Mouse (Mus musculus): ENCODE data around the gene Tpbpa. TPM values are rescaled to one million over a fixed set of nuclear protein-coding genes. Genes with fewer than 3 reads are reported as not detected.
"Not testable (repeated sequence)": the region's sequence is repeated elsewhere in the genome, so short reads cannot be mapped to it uniquely, and the experiment has no call there.

Tpbpa gene
- not detected in 2 replicates for polyA plus RNA-seq (2016; fragmentation: Nextera tagmentation; extraction: Ambion mirVana)

- H3K4me3 ChIP-seq (replicated peaks); H3K27ac ChIP-seq; ATAC-seq (ENCODE audit: low FRiP score); H3K36me3 ChIP-seq (replicated peaks); H3K27me3 ChIP-seq; H3K4me1 ChIP-seq; H3K4me2 ChIP-seq; H3K9ac ChIP-seq: not testable (repeated sequence)
- 79% methylated on average over 3 of the region's 3 CpGs for WGBS
- H3K9me3 ChIP-seq, result peaks cover 10% of the 10 kb centered on the region
Measured at GRCm38 (mm10) chr13:60941884-60942283, at the start of gene Tpbpa. Gene Tpbpa, minus strand, starts transcription at chr13:60941984.

DNA sequence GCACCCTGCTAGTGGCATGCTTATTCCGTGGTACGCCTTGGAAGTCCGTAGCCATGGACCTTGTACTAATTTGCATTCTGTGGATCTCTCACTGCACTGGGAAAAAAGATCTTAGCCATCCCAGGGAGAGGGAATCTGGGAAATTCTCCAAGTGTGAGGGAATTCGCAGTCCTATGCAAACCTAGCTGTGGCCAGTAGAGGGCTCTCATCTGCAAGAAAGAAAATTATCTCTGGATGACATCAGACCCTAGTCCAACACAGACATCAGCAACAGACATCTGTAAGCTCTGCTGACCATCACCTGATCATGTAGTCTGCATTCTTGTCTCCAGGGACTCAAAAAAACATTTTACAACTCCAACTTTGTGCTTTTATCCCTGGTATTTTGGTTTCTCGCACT is 45.1 kb upstream of the Tpbpa start:
- H3K4me3 ChIP-seq (replicated peaks); H3K4me1 ChIP-seq; ATAC-seq (ENCODE audit: low FRiP score); H3K9me3 ChIP-seq; H3K9ac ChIP-seq; H3K36me3 ChIP-seq (replicated peaks); H3K4me2 ChIP-seq; H3K27me3 ChIP-seq; H3K27ac ChIP-seq: not testable (repeated sequence)
- WGBS, result 76% methylated on average over 4 of the region's 5 CpGs

DNA sequence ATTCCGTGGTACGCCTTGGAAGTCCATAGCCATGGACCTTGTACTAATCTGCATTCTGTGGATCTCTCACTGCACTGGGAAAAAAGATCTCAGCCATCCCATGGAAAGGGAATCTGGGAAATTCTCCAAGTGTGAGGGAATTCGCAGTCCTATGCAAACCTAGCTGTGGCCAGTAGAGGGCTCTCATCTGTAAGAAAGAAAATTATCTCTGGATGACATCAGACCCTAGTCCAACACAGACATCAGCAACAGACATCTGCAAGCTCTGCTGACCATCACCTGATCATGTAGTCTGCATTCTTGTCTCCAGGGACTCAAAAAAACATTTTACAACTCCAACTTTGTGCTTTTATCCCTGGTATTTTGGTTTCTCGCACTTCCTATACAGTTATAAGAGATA is 30.5 kb upstream of the Tpbpa start:
- H3K9me3 ChIP-seq; H3K4me1 ChIP-seq; H3K4me2 ChIP-seq; H3K27me3 ChIP-seq; ATAC-seq (ENCODE audit: low FRiP score); H3K4me3 ChIP-seq (replicated peaks); H3K27ac ChIP-seq; H3K36me3 ChIP-seq (replicated peaks); H3K9ac ChIP-seq: not testable (repeated sequence)
- WGBS, result 72% methylated on average over 4 of the region's 4 CpGs

DNA sequence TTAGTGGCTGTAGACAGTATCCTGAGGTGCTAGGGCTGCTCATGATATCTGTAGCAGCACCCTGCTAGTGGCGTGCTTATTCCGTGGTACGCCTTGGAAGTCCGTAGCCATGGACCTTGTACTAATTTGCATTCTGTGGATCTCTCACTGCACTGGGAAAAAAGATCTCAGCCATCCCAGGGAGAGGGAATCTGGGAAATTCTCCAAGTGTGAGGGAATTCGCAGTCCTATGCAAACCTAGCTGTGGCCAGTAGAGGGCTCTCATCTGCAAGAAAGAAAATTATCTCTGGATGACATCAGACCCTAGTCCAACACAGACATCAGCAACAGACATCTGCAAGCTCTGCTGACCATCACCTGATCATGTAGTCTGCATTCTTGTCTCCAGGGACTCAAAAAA is 22.2 kb upstream of the Tpbpa start:
- ATAC-seq (ENCODE audit: low FRiP score), result not testable (repeated sequence)

DNA sequence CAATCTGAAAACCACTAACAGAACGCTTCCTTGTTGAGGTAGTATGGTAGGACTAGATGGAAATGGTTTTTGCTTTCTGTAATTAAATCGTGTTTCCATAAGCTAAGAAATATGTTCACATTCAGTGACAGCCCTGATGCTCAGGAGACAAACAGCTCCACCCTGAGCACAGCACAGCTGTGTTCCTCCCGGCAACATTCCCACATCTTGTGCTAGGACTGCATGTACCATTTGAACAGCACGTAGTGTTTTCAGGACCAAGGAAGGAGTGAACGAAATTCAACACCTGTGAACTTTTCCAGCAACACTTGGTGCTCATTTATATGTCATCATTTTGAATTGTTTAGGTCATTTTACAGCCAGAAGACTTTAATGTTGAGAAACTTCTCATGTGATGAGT is 19.9 kb upstream of the Tpbpa start:
- Histone ChIP-seq H3K27me3 (no peaks in the 10 kb centered on the region), H3K36me3 (replicated peaks) (no peaks in the 10 kb centered on the region), H3K4me3 (replicated peaks) (no peak overlapping the region), H3K4me1 (no peaks in the 10 kb centered on the region), H3K9ac (no peak overlapping the region), H3K27ac (no peak overlapping the region), H3K9me3 (peaks cover 37% of the 10 kb centered on the region), H3K4me2 (no peak overlapping the region)
- 72% methylated on average over 5 of the region's 5 CpGs for WGBS
- no peak for ATAC-seq (ENCODE audit: low FRiP score)

More for the DNA sequence above, 22.2 kb upstream of the Tpbpa start:
- not testable (repeated sequence) for H3K27me3 ChIP-seq; H3K4me3 ChIP-seq (replicated peaks); H3K27ac ChIP-seq; H3K9ac ChIP-seq; H3K4me2 ChIP-seq; H3K36me3 ChIP-seq (replicated peaks); H3K4me1 ChIP-seq
- WGBS, result 35% methylated on average over 5 of the region's 5 CpGs
- H3K9me3 ChIP-seq, result peaks cover 26% of the 10 kb centered on the region; the same call in 1 of the 2 replicates

- Histone ChIP-seq H3K27ac (no peak within 1 kb of the TSS), H3K36me3 (replicated peaks) (no peaks in the 10 kb centered on the region), H3K4me3 (replicated peaks) (no peak within 1 kb of the TSS), H3K4me2 (no peak within 1 kb of the TSS), H3K27me3 (no peaks in the 10 kb centered on the region), H3K9me3 (peaks cover 4% of the 10 kb centered on the region), H3K9ac (no peak within 1 kb of the TSS), H3K4me1 (no peaks in the 10 kb centered on the region)
- no peak for ATAC-seq (ENCODE audit: low FRiP score)
- 81% methylated on average over 5 of the region's 5 CpGs for WGBS
Measured at GRCm38 (mm10) chr13:60936500-60936901, 5.3 kb downstream of the Tpbpa start, which contains the start of the genes Gm49391 and Ctla2a. Gene Gm49391, minus strand, starts transcription at chr13:60936571. Gene Ctla2a, minus strand, starts transcription at chr13:60936625.

- H3K36me3 ChIP-seq (replicated peaks); H3K9me3 ChIP-seq; H3K4me3 ChIP-seq (replicated peaks); H3K9ac ChIP-seq; H3K27ac ChIP-seq; H3K4me2 ChIP-seq; ATAC-seq (ENCODE audit: low FRiP score); H3K27me3 ChIP-seq; H3K4me1 ChIP-seq: not testable (repeated sequence)
- 65% methylated on average over 2 of the region's 2 CpGs for WGBS
Measured at GRCm38 (mm10) chr13:60935490-60935889, 6.3 kb downstream of the Tpbpa start, which contains the start of gene Gm49393. Gene Gm49393, minus strand, starts transcription at chr13:60935590.

DNA sequence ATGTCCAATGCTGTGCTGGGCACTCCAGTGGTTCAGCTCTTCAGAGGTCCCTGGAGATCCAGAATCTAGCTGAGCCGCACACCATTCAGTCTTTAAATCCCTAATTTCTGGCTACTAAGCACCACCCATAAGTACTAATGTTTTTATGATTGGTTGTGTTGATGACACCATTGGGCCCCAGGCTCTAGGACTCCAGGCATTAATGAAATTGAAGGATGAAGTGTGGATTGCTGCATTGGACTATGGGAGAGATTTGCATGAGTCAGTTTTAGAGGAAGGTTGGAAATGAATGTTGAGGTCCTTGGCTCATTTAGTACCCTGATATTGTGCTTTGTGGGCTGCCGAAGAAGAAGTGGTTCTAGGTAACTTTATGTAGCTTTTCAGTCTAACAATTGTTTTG is 37.0 kb downstream of the Tpbpa start, which contains the start of gene Tpbpb:
Gene Tpbpb, minus strand, starts transcription at position 101 of the 400 bp plus-strand sequence.
- 81% methylated on average over 2 of the region's 2 CpGs for WGBS
- ATAC-seq (ENCODE audit: low FRiP score); H3K27me3 ChIP-seq; H3K9ac ChIP-seq; H3K9me3 ChIP-seq; H3K36me3 ChIP-seq (replicated peaks); H3K4me3 ChIP-seq (replicated peaks); H3K4me1 ChIP-seq; H3K4me2 ChIP-seq; H3K27ac ChIP-seq: not testable (repeated sequence)

DNA sequence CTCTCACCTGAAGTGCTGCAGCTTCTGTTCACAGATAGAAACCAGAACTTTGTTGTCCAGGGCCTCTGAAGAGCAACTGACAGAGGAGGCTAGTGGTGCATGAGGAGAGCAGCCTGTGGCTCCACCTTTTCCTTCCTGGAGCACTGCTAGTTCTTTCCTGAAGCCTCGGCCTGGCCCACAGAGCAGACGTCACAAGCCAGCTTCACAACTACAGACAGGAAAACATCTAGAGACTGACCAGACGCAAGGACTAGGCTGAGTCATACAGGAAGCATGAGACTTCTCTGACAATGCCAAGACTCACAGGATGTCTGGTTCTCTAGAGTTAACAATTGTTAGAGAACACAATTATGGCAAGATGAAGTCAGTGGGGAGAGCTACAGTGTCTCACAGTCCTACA is 44.5 kb downstream of the Tpbpa start, which contains the start of gene Ctla2b:
Gene Ctla2b, minus strand, starts transcription at position 120 of the 400 bp plus-strand sequence.
- H3K4me3 ChIP-seq (replicated peaks), result no peak within 1 kb of the TSS
- no peaks in the 10 kb centered on the region for H3K27me3 ChIP-seq

DNA sequence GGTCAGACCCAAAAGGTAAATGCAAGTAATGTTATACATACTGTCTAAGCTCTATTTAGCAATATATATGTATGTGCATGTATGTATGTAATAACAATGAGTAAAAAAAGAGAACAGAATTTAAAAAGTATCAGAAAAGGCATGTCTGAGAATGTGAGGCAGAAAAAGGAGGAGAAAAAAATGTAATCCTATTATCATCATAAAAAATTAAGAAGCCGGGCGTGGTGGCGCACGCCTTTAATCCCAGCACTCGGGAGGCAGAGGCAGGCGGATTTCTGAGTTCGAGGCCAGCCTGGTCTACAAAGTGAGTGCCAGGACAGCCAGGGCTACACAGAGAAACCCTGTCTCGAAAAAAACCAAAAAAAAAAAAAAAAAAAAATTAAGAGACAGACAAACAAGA is 45.0 kb downstream of the Tpbpa start, which contains the start of gene Gm49392:
Gene Gm49392, minus strand, starts transcription at position 101 of the 400 bp plus-strand sequence.
- not testable (repeated sequence) for ATAC-seq (ENCODE audit: low FRiP score); H3K9ac ChIP-seq; H3K27ac ChIP-seq; H3K4me1 ChIP-seq; H3K4me3 ChIP-seq (replicated peaks); H3K4me2 ChIP-seq; H3K36me3 ChIP-seq (replicated peaks); H3K27me3 ChIP-seq; H3K9me3 ChIP-seq
- WGBS, result 90% methylated on average over 8 of the region's 8 CpGs

More for the DNA sequence above, 44.5 kb downstream of the Tpbpa start, which contains the start of gene Ctla2b:
- no peak within 1 kb of the TSS for H3K27ac ChIP-seq
- H3K9ac ChIP-seq, result no peak within 1 kb of the TSS
- H3K4me2 ChIP-seq, result no peak within 1 kb of the TSS
- no peak for ATAC-seq (ENCODE audit: low FRiP score)
- 90% methylated on average over 3 of the region's 3 CpGs for WGBS
- no peaks in the 10 kb centered on the region for H3K4me1 ChIP-seq
- no peaks in the 10 kb centered on the region for H3K9me3 ChIP-seq
- no peaks in the 10 kb centered on the region for H3K36me3 ChIP-seq (replicated peaks)

DNA sequence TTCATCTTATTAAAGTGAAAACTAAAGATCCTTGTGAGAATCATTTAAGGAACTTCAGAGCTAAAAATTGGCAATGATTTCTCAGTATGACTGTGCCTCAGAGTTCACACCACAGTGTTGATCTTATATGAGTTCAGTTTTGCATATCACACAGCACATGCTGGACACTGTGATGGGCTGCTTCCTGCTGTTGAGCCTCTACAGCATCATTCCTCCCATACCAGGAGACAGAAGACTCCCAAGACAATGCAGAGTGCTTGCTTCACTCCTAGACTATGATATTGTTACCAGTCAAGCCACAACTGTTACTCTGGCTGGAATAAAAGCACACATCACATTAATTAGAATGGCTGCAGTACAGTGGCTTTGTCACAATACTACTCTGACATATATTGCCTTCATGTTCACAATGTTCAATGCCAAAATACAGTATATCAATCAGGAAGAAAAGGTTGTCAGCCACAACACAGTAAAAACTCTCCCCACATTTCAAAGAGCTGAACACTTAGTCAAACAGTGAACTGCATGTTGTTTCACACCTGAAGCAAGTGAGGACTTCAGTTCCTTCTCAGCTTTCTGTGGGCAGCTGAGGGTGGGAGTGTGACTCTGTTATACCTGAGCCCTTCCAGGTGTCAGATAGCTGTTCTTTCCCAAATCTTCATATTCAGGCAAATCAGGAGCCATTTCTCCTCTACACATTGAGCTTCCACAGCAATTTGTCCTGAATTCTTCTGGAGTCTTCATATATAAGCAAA is 46.2 kb downstream of the Tpbpa start:
- H3K9me3 ChIP-seq, result no peaks in the 10 kb centered on the region
- no peak overlapping the region for H3K4me2 ChIP-seq
- ATAC-seq (ENCODE audit: low FRiP score), result no peak
- no peak overlapping the region for H3K4me3 ChIP-seq (replicated peaks)
- no peaks in the 10 kb centered on the region for H3K4me1 ChIP-seq
- H3K27me3 ChIP-seq, result no peaks in the 10 kb centered on the region
- no peaks in the 10 kb centered on the region for H3K36me3 ChIP-seq (replicated peaks)
- no peak overlapping the region for H3K27ac ChIP-seq
- no peak overlapping the region for H3K9ac ChIP-seq

DNA sequence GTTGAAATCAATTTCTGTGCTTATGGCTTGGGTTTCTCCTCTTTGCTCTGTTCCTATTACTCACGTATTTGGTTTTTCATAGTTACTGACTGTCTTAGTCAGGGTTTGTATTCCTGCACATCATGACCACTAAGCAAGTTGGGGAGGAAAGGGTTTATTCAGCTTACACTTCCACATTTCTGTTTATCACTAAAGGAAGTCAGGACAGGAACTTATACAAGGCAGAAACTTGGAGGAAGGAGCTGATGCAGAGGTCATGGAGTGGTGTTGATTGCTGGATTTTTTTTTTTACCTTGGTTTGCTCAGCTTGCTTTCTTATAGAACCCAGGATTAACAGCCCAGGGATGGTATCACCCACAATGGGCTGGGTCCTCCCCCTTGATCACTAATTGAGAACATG is 49.5 kb downstream of the Tpbpa start:
- no peak for ATAC-seq (ENCODE audit: low FRiP score)
- no peak overlapping the region for H3K27ac ChIP-seq
- H3K9ac ChIP-seq, result no peak overlapping the region
- 100% methylated on average over 1 of the region's 1 CpGs for WGBS
- H3K4me2 ChIP-seq, result no peak overlapping the region
- no peaks in the 10 kb centered on the region for H3K36me3 ChIP-seq (replicated peaks)
- H3K9me3 ChIP-seq, result no peaks in the 10 kb centered on the region
- H3K4me3 ChIP-seq (replicated peaks), result no peak overlapping the region
- H3K27me3 ChIP-seq, result no peaks in the 10 kb centered on the region
- H3K4me1 ChIP-seq, result no peaks in the 10 kb centered on the region

Measured in forebrain, embryonic 12.5 days (tissue).